Mouse (Mus musculus) urinary bladder, adult 2 months (tissue): Measurements from ENCODE around the gene Rpl24. TPM values are rescaled to one million over a fixed set of nuclear protein-coding genes. Genes with fewer than 3 reads are reported as not detected.

Experiments used
- DNase-seq: peaks from one replicate; pipeline ENCODE4 v3.0.0; 2022; ENCODE audit warnings: low spot score
- polyA plus RNA-seq: library from polyadenylated mRNA; depleted of rRNA; stranded (reverse); fragments of >200 nt; gene quantifications from 2 replicates; pipeline ENCODE4 v1.2.3, GENCODE M21; 2012; rRNA removed

The Rpl24 gene
- polyA plus RNA-seq, 1 experiment = 872 TPM

DNA sequence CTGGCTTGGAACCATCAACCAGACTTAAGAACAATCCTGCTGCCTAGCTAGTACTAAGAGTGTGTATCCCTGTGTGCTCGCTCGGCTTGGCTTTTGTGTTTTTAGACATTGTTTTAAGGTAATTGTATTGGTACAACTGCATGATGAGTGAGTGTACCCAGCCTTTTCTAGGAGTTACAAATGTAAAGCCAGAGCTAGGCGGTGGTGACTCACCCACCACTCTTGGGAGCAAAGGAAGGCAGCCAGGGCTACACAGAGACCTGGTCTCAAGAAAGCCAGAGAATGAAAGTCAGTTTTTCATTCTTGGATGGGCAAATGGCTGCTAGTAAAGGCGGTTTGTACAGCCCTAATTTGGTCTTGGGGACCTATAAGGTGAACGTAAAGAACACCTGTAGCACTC is 4.3 kb downstream of the Rpl24 start:
- DNase-seq = no peak

GRCm38 (mm10) chr16:55971735-55972615 is 5.9 kb downstream of the Rpl24 start:
- DNase-seq = no peak

DNA sequence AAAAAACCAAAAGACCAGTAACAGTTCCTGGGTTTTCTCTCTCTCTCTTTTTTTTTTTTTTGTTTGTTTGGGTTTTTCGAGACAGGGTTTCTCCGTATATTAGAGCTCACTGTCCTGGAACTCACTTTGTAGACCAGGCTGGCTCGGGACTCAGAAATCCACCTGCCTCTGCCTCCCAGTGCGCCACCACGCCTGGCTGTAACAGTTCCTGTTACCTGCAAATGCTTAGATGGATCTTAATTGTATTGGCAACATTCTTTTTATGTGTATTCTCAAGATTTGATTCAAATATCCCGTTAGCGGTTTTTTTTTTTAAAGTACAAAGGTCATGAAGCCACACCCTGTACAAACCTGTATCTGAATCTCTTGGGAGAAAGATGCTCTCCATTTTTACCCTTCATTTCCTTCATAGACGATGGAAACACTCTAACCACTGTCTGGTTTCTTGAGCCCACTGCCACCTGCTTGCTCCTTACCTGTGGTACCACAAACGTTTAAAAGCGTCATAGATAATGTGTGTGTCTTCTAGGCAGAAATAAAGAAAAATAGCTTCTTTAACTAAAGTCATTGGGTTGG is 6.6 kb downstream of the Rpl24 start:
- no peak for DNase-seq

DNA sequence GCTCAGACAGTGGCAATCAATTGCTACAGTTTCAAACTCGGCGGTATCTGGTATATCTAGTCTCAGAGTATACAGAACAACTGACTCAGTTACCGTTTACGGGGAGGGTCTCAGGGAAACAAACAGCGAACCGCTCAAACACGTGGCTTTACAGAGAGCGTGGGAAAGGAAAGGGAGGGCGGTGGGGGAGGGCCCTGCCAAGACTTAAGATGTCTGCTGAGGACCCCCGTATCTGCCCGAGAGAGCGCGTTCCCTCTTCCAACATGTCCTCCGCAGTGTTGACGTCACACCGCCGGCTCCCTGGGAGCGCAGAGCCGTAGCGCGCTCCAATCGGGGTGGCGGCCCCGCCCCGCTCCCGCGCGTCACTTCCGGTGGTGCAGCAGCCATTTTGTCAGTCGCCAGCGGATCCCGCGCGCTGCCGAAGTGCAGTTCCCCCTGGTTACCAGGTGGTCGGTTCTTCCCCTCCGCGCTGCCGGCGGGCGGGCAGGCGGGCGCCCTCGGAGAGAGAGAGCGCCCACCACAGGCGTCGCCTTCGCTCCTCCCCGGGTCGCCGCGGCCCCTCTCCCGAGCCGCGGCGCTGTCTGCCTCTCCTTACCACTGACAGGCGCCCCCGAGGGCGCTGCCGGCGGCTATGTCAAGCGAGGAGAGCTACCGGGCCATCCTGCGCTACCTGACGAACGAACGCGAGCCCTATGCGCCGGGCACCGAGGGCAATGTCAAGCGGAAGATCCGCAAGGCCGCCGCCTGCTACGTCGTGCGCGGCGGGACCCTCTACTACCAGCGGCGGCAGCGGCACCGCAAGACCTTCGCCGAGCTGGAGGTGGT is 7.6 kb downstream of the Rpl24 start, which contains the start of gene Zbtb11:
Zbtb11 (plus strand) TSS at position 453 of the 825 bp plus-strand sequence.
- DNase-seq = peak; percentile 99

DNA sequence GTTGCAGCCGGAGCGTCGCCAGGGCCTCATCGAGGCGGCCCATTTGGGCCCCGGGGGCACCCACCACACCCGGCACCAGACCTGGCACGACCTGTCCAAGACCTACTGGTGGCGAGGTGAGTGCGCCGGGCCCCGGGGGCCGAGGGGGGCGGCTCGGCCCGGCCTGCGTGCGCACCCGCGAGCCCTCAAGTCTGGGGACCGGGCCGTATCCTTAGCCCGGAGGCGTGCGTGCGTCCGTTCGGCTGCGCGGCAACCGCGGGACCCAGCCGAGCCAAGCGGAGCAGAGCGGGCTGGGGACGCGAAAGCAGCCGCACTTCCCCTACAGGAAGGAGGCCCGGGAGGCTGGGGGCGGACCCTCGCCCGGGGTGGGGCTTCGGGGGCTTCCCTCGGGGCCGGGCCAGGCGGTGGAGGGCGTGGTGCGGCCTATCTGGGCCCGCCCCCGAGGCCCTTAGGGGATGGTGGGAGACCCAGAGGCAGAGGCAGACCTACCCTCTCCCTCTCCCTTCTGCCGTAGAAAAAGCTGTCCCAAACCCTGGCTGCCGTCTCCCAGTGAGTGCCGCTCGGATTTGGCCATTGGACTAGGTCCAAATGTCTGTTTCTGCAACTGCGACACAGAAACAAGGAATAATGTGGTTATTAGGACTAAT is 8.3 kb downstream of the Rpl24 start:
- DNase-seq = peak; percentile 87

DNA sequence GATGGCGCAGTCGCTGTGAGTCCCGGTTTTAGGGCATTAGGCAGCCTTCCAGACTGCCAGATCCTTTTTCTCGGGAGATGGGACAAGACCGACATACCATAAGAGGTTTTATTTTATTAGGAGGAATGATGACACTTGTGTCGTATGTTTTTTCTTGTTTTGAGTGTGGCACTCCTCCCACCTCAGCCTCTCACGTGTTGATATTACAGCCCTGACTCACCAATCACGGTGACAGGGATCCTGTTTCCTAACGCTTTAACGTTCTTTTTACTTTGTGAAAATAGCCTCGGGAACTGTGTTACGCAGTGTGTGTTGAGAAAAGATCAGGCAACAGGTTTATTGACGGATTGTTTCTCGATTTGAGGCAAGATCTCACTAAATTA is 8.8 kb downstream of the Rpl24 start:
- DNase-seq = no peak

GRCm38 (mm10) chr16:55986001-55986400 is 19.9 kb downstream of the Rpl24 start:
- no peak for DNase-seq

- no peak for DNase-seq
These were observed 24.2 kb downstream of the Rpl24 start for GRCm38 (mm10) chr16:55990311-55990710.

DNA sequence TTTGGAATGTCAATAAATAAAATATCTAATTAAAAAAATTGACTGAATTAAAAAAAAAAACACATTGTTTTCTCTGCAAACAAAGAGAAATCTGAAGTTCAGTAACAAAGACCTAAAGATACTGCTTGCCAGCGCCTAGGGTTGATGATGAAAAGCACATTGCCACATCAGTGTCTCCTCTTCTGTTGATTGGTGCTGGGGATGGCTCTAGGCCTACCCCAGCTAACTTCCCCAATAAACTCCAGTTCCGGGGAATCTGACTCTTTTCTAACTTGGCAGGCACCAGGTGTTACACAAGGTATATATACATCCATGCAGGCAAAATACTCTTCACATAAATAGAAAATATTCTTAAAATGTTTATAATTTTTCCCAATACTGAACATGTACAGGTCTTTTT is 28.2 kb downstream of the Rpl24 start:
- DNase-seq = no peak

DNA sequence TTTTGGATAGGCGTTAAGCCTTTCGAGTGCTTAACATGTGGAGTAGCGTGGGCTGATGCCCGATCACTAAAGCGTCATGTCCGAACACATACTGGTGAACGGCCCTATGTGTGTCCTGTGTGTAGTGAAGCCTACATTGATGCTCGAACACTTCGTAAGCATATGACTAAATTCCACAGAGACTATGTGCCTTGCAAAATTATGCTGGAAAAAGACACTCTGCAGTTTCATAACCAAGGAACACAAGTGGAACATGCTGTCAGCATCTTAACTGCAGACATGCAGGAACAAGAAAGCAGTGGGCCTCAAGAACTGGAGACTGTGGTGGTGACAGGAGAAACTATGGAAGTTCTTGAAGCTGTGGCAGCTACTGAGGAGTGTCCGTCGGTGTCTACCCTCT is 40.7 kb downstream of the Rpl24 start:
- DNase-seq = no peak

GRCm38 (mm10) chr16:56008862-56009261 is 42.8 kb downstream of the Rpl24 start:
- no peak for DNase-seq

DNA sequence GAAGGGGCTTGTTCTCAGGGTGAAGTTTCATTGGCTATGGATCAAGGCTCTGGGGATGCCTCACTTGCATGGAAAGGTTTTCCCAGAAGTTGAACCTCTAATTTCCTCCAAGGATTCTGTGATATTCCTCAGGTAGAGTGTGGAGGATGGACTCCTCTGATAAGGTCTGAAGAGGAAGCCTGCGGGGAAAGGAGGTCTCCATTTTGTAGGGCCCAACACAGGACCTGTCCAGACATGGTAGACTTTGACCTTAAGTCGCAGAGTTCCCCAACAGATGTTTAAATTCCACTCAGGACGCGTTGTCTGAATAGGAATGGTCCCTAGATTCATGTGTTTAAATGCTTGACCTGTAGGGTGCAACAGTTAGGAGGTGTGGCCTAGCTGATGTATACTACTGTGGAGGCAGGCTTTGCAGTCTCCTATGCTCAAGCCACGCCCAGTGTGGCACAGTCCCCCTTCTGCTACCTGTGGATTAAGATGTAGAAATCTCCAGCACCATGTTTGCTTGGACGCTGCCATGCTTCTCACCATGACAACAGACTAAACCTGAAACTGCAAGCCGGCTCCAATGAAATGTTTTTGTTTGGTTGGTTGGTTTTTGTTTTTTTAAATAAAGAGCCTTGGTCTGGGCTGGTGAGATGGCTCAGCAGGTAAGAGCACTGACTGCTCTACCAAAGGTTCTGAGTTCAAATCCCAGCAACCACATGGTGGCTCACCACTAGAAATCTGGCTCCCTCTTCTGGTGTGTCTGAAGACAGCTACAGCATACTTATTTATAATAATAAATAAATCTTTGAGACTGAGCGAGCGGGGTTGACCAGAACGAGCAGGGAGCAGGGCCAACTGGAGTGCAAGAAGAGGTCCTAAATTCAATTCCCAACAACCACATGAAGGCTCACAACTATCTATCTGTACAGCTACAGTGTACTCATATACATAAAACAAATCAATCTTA is 47.0 kb downstream of the Rpl24 start:
- DNase-seq = no peak

DNA sequence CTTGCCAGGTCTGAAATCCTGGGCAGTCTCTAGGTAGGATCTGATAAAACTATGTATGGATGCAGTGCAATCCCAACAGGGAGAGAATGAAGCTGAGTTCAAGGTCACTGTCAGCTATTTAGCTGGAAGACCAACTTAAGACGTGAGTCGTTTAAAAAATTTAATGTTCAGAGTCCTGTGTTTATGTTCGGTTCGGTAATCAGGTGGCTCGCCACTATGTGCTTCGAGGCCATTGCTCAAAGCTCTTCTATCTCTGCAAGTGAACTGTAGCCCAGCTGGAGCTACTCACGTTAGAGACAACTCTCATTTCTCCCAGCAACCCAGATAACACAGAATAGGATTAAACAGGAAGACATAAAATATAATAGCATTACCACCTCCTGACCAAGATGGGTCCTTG is 48.0 kb downstream of the Rpl24 start:
- DNase-seq = no peak

- no peak for DNase-seq
These were observed 53.6 kb downstream of the Rpl24 start for GRCm38 (mm10) chr16:56019660-56020059.

Other genes with a start within 250 kb of the Rpl24 start
- gene Nfkbiz, start 127.4 kb upstream of the Rpl24 start, polyA plus RNA-seq = 10.3 and 10.8 TPM in 2 replicates
- gene Nxpe3, start 71.0 kb upstream of the Rpl24 start, polyA plus RNA-seq = 3.9 and 4.4 TPM in 2 replicates
- 3.0 and 3.7 TPM in 2 replicates for gene Cep97, start 31.4 kb upstream of the Rpl24 start, polyA plus RNA-seq
- gene Zbtb11, start 7.6 kb downstream of the Rpl24 start, polyA plus RNA-seq = 11.7 and 11.8 TPM in 2 replicates
- 79.2 and 94.9 TPM in 2 replicates for gene Pcnp, start 63.5 kb downstream of the Rpl24 start, polyA plus RNA-seq
- 8.6 and 9.1 TPM in 2 replicates for gene Trmt10c, start 71.5 kb downstream of the Rpl24 start, polyA plus RNA-seq
- gene Senp7, start 82.1 kb downstream of the Rpl24 start, polyA plus RNA-seq = 11.7 and 12.8 TPM in 2 replicates
- gene Impg2, start 238.0 kb downstream of the Rpl24 start, polyA plus RNA-seq = 0.26 and 0.28 TPM in 2 replicates